Mouse (Mus musculus) cerebellum, postnatal 4 days (tissue): ENCODE measurements around the gene Psmb11.

Experiments
- DNase-seq, 2 experiments: peaks; one replicate each; pipeline ENCODE4 v3.0.0; 2022; ENCODE audit warnings: low spot score in 2 of 2, mixed read lengths in 1 of 2

Gene Psmb11

DNA sequence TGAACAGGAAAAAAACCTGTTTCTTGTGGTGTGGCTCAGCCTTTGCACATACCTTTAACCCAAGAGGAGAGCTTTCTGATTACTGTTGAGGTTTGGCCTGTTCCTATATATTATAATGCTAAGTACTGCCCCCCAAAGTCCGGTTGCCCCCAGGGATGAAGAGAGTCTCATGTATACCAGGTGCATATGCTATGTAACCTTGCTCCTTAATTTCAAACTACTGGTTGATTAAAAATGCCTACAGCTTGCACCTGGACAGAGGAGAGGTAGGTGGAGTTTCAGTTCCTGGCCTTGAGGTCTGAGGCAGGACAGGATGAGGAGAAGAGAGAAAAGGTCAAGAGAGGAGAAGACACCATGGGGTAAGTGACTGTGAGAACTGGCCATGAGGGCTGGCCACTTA, at the start of gene Psmb11:
Gene Psmb11 (plus strand): TSS at position 301 of the 400 bp plus-strand sequence.
- no peak for DNase-seq

DNA sequence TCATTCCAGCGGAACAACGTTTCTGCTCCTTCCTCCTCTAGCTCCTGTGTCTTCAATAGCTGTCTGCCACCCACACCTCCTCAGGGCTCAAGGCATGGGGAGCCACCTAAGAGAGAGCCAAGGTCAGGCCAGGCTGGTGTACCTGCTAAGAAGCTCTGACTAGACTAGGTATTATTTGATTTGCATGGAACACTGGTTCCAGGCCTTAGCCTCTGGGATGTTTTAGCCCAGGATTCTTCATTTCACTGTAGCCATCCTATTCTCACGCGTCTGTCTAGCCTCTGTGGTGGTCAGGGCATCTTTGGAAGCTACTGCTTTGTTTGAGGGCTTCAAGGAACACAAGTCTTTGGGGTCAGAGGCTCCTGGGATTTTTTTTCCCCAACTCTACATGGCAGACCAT, 49.1 kb upstream of the Psmb11 start:
- no peak for DNase-seq

DNA sequence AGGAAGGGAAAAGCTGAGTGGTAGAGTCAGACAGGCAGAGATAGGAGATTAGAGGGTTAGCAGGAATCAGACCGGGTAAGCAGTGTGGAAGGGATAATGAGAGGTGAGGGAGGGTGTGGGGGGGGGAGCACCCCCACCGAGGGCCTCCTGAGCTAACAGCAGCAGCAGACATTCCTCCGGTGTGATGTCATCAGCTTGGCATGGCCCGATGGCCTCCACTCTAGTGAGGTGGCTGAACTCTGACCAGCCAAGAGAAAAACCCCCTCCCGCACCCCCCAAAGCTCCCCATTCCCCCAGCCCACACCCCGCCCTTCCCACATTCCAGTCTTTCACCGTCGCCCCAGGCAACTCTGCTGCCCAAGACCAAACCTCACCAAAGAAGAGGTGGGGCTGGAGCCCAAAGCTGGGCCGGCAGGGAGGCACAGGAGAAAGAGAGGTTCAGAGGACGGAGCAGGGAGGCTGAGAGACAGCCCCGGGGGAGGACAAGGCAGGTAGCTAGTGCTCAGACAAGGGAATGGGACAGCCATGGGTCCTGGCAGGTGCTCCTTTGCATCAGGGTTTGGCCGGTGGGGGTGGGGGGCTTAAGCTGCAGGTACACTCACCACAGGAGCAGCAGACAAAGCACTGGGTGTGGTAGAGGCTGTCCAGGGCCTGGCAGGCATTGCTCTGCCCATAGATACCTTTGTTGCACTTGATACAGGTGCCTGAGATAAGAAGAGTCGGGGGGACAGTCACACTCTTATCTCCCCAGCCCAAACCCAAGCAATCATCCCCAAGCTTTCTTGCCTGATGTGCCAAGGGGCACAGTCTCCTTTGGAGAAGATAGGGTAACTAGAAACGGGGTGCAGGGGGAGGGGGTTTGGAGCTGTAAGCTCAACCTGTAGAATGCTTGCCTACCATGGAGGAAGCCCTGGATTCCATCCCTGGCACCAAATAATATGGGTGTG, 48.2 kb upstream of the Psmb11 start:
- no peak for DNase-seq

DNA sequence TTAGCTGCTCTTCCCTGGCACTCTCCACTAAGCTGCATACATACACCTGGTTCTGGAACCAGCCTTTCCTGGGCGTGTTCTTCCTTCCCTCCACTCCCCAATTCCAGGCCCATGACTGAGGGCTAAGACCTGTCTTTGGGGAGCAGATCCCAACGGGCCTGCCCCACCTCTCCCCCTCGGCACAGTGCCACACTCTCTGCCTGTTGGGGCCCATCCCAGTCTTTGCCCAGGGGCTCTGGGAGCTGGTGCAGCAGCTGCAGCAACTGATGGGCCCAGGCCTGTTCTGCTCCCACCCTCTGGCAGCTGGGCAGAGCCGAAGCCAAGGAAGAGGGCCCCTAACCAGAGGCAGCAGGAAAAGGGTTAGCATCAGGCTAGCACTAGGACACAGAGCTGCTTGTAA, 47.0 kb upstream of the Psmb11 start:
- DNase-seq: no peak

DNA sequence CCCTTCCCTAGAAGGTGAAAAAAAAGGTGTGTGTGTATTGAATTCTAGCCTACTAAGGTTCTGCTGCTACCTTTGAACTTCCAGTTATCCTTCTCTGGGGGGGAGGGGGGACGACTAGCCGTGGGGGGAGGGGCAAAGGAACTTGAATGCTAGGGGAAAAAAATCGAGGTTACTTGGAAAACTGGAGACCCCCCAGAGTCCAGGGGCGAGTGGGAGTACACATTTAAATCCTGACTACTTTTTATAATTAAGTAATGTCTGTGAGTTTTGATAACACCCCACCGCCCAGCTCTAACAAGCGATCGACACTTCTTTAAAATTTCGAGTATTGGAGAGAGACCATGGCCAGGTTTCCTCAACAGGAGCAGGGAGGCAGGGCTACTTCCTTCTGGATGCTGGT, 46.2 kb upstream of the Psmb11 start:
- no peak for DNase-seq

DNA sequence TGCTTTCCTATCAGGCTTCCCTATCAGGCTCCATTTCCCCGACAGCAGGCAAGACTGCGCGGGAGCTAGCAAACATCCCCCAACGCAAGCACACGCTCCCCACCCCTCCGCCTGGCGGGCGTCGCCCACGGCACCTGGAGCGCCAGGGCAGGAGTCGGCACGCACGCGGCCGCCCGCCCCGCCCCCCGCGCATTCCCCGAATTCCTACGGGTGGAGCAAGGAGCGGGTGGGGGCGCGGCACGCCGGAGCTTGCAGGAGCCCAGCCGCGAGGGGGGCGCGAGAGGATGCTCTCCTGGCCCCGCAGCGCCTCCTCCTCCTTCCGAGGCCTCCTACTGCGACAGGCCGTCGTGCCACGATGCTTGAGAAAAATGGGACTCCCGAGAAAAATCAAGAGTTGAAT, 45.6 kb upstream of the Psmb11 start:
- peak in 1 of 2 experiments; percentile 29 for DNase-seq

DNA sequence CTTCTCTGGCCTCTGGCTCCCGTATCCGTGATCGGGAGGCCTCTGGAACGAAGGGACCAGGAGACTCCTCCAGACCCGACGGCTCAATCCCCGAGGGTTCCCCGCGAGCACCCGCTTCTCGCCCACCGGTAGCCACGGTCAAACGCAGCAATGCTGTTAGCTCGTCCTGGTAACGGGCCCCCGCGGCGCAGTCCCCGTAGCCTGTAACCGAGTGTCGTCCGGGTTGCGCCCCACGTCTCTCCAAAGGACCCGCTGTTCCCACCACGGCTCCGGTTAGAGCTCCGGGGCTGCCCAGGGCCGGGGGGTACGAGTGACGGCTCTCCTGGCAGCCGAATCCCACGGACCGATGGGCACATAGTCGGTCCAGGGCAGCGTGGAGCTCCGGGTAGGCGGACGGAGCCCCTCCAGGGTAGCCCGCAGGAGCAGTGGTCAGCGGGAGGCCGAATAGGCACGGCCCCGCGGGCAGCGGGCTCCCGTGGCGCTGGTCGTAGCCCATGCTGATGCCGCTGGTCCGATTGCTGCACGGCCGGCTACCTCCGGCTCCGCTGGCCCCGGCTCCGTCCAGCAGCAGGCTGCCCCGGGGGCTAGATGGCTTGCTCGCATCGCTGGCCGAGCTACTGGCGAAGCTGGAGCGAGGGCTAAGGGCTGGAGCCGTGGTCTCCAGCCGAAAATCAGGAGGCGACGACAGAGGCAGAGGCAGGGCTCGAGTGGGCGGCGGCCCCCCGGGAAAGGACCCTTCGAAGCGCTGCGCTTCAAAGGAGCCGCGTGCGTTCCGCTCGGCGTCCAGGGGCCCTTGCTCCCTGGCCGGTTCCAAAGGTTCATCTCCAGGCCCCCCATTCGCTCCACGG, 44.8 kb upstream of the Psmb11 start:
- no peak for DNase-seq

DNA sequence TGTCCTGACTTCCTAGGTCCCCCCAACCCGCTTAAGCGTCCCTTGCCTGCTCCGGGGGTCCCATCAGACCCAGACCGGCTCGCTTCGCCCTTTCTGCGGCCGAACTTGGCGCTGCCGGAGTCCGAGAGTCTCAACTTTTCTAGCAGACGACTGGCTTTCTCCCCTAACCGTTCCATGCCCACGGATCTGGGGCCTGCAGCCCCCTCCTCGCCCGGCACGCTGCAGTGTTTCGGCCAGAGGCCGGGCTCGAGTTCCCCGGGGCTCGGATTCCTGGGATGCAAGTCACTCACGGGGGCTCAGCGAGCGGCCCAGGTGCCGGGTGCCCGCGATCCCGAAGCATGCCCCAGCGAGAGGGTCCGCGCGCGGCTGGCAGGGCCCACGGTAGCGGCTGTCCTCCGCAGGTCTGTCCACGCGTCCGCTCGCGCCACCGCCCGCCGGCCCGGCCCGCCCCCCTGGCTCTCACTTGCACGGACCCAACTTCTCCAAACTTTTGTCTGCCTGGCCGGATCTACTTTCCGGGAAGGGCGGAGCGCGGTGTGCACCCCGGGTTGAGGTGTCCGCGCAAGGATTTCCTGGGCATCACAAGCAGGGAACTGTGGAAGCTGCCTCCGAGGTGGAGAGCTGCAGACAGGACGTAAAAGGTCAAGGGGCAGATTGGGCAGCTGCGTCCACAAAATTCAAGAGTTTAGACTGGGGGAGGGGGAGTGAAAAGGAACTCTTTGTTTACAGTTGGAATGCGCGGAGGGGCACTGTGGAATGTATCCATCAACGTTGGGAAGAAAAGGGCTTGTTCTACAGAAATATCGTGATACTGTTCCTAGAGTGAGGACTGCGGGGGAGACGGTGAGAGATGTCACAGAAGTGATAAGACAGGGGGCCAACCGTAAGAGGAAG, 43.9 kb upstream of the Psmb11 start, which contains the start of gene Ajuba:
Gene Ajuba (minus strand): TSS at position 470 of the 894 bp plus-strand sequence.
- peak in 1 of 2 experiments; percentile 70 for DNase-seq

DNA sequence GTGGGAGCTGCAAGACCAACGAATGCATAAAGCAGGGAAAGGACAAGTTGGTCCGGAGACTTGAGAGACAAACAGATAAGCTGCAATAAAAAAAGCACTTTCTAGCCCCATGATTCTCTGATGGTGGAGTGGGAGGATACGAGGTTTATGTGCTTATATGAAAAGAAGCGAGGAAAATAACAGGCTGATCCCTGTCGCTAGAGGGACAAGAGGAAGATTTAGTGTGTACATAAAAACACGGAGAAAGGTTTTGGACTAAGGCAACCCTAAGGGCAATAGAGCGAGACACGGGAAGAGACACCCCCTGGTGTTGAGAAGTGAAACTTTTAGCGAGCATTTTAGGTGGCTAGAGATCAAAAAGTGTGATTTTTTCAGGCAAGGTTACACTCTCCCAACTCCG, 43.2 kb upstream of the Psmb11 start:
- DNase-seq: no peak

DNA sequence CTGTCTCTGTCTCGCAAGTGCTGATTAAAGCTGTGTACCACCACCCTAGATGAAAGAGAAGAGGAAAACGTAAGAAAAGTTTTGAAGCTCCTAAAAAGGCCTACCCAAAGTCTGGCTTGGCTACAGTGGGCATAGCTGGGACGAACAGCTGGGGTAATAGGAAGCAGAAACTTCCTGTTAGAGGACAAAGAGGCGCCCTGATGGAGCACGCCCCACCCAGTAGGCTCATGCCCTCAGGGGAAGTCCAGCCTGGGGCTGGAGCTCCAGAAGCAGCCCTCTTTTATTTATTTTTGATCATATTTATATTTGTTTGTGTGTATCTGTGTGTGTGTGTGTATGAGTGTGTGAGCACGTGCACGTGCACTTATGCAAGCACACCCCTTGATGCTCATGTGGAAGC, 41.6 kb upstream of the Psmb11 start:
- DNase-seq: no peak

DNA sequence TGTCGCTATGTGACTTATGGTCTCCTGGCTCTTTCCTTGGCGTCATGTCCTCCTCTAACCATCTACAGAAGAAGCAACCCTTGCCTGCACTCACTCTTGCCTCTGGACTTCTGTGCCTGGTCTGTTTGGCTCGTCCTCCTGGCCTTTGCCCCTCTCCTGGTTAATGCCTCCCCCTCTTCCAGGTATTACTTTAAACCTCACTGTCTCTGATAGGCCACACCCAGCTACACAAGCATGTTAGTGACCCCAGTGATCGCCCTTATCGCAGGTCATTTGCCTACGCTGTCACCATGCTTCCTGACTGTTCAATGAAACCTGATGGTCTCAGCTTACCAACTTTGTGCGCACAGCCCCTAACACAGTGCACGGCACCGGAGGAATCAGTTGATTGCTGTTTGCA, 38.7 kb upstream of the Psmb11 start:
- DNase-seq: no peak

DNA sequence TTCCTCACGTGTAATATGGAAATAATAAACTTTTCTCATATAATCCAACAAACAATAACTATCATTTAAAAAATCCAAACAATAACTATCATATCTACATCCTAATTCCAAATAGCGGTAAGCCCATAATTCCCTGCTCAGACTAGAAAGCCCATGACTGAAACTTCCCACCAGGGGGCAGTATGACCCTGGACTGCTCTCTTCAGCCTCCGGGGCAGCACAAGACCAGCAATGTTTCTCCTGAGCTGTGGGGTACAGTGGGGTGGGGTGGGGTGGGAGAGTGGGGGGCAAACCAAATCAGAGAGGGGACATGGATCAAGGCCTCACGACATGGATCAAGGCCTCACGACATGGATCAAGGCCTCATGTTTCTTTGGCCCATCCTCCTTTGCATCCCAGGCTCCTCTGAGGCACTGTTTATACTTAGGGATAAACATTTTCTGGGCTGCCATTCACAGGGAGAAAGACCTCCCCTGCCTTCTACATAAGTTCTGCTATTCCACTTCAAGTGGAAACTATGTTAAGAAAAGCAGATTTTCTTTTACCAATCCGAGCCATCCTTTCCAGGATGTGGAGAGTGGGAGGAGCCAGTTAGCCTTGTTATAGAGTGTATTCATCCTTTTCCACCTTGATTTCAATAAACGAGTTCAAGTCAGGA, 37.4 kb upstream of the Psmb11 start:
- peak in 1 of 2 experiments; percentile 67 for DNase-seq

DNA sequence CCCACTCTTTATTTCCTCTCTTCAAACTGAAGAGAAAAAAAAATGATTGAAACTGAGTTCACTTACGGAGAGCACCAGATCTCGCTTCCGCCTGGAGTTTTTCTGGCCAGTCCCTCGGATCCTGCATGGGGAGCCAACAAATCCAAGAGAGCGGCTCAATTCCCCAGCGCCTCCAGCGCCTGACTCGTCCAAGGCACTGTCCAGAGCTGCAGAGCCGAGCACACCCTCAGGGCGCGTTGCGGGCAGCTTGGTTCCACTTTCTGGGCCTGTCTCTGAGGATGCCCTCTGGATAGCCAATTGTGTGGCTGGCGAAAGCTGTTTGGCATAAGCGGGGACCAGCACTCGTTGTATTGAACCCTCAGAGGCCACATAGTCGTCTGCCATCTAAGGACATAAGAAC, 30.2 kb upstream of the Psmb11 start:
- DNase-seq: no peak

DNA sequence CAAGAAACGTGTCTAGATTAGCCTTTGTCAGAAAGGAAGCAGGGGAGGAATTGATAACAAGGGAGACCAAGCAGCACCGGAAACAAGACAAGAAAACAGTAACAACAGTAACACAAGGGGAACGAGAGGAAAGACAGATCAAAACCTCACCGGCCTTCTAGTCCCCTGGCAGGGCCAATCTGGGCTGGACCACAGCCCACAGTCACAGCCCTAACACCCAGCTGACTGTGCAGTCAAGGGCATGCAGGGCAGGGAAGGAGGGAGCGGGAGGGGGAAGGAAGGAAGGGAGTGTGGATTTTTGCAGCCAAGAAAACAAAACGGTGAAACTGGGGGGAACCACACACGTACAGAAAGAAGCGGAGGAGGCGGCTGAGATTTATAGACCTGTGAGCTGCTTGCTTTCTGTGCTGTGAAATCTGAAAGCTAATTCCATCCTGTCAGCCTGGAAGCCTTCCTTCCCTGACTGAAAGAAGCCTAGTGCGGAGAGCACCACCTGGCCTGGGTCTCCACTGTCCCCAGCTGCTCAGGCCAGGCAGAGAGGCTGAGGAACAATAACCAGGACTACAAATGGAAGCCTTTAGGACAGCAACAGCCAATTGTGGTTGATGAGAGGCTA, 28.8 kb upstream of the Psmb11 start:
- DNase-seq: no peak

DNA sequence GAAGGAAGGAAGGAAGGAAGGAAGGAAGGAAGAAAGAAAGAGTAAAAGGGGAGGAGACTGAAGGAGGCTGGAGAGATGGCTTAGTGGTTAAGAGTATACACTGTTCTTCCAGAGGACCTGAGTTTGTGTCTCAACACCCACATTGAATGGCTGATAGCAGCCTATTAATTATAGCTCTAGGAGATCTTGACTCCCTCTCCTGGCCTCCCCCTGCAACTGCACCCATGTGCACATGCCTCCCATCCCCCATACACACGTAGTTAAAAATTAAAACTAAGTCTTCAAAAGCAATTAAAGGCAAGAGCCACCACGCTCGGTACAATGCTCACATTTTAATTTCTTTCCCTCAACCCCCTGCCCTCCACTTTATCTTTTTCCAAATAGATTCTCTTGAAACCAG, 27.2 kb upstream of the Psmb11 start:
- no peak for DNase-seq

DNA sequence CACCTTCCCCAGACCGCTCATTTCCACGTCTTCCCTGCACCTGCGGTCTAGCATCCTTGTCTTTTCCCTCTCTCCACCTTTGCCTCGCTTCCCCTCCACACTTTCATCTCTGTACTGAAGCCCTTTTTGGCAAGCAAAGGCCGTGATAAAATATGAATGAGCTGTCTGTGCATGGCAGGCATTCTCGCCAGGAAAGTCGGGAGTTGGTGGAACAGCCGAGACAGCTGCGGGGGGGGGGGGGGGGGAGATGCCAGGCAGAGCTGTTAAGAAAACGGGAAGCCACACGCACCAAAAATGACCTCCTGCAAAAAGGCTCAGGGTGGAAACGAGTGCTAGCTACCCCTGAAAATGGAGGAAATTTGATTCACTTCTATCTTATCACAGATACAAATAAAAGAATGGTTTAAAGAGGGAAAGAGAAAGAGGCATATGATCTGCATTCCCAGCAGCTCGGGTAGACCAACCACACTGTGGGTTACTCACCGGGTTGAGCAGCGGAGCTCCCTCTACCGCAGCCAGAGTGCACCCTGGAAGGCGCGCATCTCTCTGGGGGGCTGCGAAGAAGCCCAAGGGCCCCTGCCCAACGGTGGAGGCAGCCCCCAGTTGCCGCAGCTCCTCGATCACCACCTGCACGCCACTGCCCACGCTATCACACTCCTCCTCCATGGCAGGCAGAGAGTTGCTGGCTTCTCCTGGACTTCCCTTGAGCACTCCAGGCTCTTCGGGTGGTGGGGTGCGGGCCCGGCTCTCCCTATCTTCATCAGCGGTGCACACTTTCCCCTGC, 26.4 kb upstream of the Psmb11 start:
- no peak for DNase-seq

DNA sequence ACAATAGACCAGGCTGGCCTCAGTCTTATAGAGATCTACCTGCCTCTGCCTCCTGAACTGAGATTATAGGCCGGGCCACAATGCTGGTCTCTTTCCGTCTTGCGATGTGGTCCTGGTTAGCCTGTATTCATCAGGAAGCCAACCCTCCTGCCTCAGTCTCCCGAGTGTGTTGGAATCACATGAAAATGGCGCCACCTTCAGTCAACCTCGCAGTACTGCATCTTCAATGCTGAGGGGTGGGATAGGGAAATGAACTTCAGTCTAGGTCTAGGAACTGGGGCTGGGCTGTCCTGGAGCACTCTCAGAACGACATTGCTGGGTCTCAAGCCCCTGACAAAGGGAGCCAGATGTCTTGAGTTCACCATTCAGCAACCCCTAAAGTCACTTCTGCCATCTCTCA, 24.1 kb upstream of the Psmb11 start:
- DNase-seq: no peak

DNA sequence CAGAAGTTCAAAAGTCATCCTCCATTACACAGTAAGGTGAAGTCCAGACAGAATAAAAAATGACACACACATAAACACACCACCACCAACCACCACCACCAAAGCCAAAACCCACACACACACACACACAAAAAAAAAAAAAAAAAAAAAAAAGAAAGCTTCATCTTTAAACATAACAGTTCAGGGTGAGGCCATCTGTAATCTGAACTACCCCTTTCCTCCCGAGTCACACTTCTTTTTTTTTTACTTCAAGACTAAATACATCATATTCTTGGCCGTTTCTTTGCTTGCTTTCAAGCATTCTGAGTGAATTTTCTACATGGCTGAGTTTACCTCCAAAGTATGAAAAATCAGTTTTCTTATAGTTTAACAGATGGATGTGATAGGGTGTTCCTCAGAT, 19.6 kb upstream of the Psmb11 start:
- DNase-seq: no peak

DNA sequence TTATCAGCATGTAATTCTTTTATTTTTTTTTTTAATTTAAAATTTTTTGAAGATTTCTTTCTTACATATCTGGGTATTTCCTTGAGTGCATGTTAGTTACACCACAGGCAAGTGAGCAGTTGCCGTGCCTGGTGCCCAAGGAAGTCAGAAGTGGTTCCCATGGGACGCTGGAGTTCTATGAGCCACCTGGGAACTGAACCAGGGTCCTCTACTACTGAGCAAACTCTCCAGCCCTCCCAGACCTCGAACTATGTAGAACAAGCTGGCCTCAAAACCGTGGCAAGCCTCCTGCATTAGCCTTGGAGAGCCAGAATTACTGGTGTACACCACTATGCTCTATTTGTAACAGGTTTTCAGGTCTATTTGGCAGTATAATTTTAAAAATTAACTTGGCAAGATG, 18.6 kb upstream of the Psmb11 start:
- no peak for DNase-seq
